Mouse (Mus musculus) T-helper 17 cell (primary cell): ENCODE measurements at regions not wholly inside any gene's neighbourhood (a gene's known extent, or its start where the extent isn't known, plus 50 kb on each side); places are given as distances from the start of the nearest gene placed in this dataset.

Source experiments
- in situ Hi-C, 2 experiments: fragments of 300-600 bp; cut with MboI, MseI; formaldehyde crosslinking; loops; 1 replicate in 1 of 2; 2 replicates in 1 of 2; pipeline ENCODE4 v1.15.1; 2025; ENCODE audit warnings: high pct_unique_total_duplicates in 2 of 2

DNA sequence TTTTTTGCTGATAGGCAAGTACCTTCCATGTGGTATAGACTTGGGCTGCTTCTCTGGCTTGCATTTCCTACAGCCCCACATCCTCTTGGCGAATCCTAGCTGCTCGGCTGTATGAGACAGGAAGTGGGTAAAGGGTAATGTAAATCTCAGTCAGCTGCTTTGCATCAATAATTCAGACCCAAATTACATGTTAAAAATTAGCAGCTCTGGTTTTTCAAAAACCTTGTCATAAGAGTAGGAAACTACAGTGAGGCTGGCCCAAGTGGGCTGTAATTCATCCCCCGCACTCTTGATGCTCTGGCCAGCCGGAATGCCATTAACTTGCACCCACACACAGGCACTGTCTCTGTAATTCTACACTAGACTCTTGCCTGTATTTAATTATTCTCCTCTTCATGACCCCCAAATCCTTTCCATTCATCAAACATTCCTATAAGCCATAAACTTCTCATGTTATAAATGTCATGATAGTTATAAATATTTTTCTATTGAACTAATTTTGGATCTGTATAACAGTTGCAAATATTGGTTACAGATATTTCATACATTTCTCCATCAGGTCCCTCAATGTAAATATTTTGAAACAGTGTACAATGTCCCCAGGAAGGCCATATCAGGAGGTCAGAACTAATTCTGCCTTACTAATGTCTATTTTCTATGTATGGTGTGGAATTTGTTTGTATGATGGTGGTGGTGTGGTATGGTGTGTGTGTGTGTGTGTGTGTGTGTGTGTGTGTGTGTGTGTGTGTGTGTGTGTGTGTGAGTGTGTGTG lies 261.0 kb upstream of the Cxadr start:
- in situ Hi-C loops: no loop called here

DNA sequence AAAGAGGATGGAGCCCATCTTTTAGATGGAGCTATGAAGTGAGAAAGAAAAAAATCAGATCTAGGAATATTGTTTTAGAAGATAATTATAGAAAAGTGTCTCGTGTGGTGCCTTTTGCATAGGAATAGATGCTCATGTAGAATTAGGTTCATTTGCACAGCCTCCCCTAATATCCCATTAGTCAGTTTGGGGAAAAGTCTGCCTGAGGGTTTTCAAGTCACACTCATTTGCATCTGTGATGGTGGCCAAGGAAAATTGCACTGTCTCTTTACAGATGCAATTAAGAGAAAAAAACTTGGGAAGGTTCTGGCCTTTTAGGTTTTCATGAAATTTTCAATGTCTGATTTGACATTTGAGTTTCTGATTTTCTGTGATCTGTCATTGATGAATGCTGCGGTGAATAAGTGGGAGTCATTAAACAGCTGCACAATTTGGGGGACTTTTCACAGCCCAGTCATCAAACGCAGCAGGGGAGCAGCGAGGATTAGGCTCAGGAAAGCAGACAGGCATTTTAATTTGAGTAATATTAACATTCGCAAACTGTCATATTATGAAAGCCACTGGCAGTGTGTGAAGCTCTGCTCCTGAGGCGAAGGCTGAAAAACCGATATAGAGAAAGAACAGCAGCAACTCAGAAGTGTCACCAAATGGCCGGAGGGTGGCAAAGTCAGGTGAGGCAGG lies 281.5 kb upstream of the Cxadr start:
- in situ Hi-C loops: no loop called here

DNA sequence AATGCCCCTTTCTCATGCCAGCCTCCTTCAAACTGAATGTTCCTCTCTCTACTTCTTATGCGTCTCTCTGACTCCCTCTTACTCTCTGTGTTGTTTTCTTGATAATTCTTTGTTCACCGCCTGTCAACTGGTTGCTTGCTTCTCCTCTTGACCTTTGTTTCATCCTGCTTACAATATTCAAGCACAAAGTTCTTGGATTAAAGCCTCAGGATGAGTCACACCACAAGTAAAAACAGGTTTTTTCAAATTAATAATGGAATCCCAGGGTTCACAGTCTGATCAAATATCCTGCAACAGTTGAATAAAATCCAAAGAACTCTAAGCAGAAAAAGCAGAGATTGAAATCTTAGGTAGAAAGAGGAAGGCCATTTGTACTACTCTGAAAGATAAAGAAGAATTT lies 285.9 kb upstream of the Cxadr start:
- in situ Hi-C loops: no loop called here

DNA sequence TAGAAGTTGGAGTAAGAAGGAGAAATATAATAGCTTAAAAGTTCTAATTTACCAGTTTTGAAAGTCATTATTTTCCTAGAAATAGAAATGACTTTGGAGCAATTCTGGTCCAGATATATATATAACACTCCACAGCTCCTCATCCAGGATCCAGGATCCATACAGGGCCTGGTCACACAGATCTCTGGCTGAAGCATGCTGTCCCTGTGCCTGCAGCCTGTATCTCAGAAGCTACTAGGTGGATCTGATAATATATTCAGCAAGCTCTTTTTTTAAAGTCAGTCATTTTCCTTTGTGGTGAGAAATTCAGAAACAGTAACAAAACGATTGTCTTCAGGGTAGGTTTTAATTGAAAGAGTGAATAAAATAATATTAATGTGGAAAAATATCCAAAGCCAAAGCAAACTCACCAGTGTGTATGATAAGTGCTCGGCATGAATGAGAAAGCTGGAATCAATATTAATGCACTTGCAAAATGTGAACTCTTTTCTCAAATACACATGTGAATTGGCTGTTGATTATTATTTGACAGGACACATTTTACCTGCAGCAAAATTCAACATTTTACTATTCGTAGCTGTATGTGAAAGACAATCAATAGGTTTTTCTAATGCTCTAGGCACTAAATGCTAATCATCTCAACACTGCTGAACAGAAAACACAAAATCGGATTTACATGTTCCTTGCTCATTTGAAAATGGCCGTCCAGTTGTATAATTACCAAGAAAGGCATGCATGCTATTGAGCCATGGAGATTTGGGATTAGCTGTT lies 288.1 kb upstream of the Cxadr start:
- in situ Hi-C loops: no loop called here

DNA sequence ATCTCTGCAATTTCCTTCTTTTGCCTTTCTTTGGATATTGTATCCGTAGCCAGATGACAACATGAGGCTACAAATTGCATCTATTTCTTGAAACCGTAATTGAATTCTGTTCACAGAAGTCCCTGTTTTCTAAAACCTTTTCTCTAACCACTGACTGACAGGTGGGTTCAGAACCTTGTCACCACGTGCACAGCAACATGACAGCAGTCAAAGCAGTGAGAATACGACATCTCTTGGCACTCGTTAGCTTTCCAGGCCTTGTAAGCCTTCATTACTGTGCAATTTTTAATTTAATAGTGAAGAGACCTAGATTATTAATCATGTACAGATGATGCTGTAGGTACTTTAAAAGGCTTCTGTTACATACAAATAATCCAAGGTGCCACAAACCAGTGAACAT lies 297.3 kb upstream of the Cxadr start:
- in situ Hi-C loops: no loop called here

DNA sequence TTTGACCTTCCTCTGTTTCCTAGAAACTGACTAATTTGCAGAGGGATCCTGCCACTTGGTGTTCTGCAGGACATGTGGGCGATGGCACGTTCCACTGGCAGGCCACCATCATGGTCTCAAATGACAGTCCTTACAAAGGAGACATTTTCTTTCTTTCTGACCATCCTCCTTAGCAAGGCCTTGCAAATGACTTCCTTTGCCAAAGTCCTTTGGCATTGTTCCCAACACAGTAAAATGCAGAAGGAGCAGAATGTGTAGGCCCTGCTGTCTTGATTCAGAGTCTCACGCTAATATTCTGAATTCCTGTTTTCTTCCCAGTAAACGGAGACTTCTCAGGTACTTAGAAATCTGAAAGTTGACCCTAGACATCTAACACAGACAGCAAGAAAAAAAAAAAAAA lies 308.3 kb upstream of the Cxadr start:
- in situ Hi-C loops: no loop called here

DNA sequence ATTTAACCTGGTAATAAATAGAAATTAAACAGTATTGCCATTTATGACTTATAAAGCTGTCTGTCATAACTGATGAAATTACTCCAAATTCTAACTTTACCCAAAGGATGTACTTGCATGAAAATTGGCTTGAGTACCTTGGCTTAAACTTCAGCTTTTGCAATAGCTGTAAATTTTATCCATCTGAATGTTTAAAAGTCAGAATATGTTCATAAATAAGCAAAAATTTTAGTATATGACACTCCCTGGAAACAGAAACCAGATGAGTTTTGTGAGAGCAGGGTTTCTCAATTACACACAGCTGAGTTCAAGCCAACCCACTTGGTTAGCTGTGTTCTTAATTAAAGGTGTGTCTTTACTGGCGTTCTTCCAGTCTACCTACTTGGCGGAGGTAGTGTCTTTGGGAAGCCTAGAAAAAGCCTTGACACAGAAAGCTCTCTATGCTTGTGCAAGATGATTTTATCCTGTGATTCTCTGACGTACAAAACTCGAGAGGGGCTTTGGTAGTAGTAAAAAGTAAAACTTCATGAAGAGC lies 311.4 kb upstream of the Cxadr start:
- in situ Hi-C loops: no loop called here

DNA sequence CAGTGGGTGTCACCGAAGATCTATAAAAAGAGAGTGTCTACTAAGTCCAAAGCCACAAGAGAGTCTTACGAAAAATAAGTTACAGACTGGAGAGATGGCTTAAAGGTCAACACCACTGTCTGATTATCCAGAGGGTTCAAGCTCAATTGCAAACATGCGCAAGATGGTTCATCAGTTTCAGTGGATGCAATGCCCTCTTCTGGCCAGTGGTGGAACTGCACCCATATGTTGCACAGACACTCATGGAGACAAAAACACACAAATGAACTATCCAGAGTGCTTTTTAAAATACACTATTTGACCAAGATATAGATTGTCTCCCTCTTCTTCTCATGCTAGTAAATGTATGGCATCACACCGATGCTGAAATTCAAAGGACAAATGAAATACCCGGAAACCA lies 312.1 kb upstream of the Cxadr start:
- in situ Hi-C loops: no loop called here

DNA sequence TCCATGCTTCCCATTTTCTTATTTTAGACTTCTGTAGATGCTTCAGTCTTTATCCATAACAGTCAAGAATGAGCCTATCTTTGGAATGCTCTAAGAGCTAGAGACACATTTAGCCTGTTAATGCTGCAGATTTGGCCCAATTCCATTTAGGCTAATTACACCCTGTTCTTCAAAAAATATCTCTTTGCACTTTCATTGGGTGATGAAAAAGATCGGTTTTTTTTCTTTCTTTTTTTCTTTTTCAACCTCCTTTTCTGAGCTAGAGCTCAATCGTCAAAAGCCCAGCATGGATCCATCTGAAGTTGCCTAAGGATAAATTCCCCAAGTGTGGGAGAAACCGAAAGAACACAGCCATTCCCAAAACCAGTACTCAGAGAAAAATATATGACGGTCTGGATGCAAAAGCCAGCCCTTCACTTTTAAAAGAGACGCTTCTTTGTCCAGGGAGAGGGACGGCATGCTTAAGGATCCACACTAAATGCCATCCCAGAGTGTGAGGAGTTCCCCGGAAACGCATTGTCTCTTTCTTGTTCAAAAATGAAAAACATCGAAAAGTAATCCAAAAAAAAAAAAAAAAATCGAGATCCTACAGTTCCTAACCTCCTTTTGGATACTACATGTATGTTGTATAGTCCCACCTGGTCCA lies 314.3 kb upstream of the Cxadr start:
- in situ Hi-C loops: no loop called here

DNA sequence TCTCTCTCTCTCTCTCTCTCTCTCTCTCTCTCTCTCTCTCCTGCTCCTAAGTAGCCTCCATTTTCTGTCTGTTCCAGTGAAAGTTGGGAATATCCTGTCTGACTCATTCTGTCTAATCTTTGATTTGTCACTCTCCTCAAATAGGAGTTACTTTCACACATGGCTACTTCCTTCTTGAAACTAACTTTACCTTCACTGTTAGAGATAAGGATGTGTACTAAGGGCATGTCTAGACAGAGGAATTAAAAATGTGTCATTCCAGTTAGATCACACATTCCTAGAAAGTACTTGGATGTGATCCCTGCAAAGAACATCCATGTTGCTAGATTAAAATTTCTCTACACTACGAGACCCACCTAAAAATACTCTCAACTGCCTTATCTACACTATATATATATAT lies 346.9 kb upstream of the Gm11146 start:
- in situ Hi-C loops: loop anchor here in 1 of 2 experiments (10.0 kb wide), 1 partner anchor 294 kb away; no protein-coding TSS in a partner anchor

DNA sequence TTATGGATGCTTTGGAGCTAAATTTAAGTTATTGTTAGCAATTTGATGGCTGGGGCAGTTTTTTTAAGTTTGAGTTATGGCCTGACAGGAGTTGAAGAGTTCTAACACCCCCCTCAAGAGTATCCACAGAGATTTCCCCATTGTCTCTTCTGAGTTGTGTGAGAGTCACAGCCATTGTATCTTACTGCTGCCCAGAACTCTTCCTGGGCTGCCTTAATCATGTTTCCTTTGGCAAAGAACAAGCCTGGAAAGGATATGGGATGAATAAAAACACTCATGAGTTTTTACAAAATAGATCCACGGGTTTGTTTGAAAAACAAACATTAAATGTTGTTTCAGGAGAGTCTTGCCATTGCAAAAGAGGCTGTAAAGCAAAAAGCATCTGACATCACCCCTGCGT lies 343.5 kb upstream of the Gm11146 start:
- in situ Hi-C loops: loop anchor here in 1 of 2 experiments (10.0 kb wide), 1 partner anchor 291 kb away; no protein-coding TSS in a partner anchor

DNA sequence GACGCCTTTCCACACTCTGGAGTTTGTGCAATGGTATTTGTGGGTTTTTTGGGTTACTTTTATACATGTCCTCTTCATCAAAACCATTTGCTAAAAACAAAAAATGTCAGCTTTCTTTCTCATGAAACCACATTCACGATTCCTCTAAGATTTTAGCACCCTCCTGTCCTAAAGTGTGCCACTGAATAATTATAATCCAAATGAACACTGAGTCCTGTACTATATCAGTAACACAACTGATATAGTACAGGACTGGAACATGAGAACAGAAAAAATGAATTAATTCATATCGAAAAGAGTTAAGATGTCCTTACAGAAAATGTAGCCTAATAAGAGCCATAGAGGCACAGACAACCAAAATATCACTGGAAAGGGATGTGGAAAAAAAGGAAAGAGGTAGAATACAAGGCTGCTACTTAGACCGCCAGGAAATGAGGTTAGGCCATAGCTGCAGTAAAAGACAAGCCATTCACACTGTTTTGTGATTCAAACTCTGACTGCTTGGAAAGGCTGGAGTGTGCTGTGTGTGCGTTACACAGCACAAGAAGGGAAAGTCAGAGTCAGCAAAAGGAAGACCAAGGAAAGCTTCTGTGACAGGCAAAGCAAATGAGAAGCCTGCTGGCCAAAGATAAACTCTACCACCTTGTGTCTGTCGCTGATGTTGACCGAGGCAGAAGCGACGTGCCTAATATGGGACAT lies 329.3 kb upstream of the Gm11146 start:
- in situ Hi-C loops: no loop called here

DNA sequence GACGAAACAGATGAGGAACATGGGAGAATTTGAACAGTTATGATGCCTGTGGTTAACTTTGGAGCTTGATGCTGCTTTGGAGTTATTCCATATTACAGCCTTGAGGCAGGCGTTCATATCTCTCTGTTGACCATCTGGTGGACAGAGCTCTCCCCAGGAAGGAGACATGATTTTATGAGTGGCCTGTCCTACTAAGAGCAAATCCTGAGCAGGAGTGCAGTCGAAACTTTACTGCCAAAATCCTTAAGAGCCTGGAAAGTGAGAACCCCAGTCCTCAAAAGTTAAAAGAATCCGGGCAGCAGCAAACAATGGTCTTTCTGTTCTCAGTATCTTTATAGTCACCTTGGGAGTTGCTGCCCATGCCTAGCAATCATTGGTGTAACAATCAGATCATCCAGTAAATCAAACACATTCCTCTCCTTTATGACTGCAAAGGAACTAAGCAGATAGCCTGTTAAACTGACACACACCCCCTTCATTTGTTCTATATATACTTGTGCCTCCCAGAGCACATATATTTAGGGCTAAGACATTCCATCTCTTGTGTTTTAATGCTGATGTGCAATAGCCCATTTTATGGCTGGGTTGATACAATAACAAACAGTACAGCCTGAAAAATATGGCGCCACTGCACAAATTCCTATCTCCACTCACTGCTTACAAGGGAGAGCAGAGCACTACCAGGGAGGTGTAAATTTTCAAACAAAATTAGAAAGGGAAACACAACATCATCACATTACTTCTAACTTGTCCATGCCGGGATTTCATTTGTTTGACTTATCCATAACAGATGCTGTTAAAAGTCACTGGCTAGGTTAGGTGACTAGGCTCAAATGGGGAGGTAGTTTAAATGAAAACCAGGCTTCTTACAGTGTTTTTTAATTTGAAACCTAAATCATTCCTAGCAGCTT lies 312.5 kb upstream of the Gm11146 start:
- in situ Hi-C loops: no loop called here

DNA sequence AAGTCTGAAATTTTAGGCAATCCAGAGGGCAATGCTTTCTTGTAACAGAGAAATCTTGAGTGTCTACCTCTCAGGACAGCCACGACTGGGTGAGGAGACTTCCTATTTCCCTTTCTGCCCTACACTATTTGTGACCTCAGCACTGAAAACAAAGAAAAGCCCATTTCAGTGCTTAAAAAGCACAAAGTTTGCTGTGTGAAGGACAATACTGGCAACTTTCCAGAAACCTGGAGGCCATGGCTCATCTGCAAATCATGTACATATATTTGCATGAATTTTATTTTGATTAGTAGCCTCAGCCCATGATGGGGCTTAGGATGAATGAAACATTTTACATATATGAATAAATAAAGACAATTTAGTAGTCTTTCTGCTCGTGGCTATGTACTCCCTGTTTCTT lies 292.4 kb upstream of the Gm11146 start:
- in situ Hi-C loops: no loop called here

DNA sequence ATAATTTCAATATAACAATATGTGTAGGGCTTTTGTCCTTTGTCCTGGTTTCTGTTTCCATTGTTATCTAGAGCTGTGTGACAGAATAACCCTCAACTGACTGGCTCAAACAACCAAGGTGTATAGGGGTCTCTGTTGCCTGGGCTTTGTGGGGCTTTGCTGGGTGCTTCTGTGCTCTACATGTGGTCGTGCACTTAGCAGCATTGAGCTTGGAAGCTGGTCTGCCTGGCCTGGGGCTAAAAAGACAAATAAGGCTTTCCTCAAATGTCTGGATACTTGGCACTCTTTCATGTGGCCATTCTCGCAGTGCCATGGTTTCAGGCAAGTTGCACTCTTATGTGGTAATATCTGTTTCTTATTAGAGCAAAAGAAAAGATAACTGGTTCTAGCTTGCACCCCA lies 291.8 kb upstream of the Gm11146 start:
- in situ Hi-C loops: no loop called here

DNA sequence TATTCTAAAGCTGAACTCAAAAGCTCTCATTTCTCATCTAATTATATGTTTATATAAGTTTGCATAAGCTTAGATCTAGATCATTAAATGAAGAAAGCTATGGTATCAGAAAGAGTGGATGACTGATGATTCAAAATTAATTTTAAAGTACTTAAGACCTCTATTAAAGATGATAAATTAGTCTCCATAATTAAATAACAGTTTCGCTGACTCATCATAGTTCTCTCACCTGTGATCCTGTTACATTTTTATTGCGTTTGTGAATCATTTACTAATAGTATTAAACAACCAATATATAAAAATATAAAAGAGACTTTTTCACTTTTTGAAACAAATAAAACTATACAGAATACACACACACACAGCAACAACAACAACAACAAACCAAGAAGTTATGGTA lies 290.8 kb upstream of the Gm11146 start:
- in situ Hi-C loops: no loop called here

DNA sequence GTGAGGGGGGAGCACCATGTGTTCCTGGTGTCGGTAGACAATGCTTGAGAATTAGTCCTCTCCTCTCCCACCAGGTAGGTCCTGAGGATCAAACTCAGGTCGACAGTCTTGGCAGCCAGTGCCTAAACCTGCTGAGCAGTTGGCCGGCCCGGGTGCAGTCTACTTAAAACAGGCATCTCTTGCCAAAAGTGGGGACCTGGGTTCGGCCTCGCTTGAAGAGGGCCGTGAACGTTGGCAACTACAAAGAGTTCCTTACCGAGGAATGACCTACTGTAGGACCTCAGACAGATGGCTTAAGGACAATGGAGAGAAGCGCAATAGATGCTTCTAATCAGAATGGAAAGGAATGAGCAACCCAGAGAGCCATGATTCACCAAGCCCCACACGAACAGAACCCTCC lies 287.5 kb upstream of the Gm11146 start:
- in situ Hi-C loops: no loop called here

DNA sequence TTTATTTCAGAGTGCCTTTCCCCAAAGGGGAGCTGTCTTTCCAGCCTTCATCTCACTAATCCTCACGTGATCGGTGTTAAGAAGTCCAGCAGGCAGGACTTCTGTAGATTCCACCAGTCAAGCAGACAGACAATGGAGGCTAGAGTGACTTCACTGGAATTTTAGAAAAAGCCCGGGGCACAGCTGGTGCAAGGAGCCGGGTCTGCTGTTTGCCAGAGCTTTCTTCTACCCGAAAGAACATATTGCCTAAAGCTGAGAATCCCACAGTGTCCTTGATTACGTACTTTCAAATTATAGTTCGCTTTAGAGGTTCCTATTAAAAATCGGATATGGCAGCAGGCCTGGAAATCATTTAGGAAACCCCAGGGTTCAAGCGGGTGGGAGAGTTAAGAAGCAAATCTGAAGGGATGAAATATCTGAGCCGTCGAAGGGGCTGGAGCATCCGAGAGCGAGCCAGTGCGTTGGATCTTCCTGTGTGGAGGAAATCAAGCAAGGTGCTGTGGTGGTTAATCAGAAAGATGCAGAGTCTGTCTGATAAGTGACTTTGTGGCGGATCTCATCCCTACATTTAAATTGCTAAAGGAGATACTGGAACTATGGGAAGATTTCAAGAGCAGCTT lies 283.3 kb upstream of the Gm11146 start:
- in situ Hi-C loops: no loop called here

DNA sequence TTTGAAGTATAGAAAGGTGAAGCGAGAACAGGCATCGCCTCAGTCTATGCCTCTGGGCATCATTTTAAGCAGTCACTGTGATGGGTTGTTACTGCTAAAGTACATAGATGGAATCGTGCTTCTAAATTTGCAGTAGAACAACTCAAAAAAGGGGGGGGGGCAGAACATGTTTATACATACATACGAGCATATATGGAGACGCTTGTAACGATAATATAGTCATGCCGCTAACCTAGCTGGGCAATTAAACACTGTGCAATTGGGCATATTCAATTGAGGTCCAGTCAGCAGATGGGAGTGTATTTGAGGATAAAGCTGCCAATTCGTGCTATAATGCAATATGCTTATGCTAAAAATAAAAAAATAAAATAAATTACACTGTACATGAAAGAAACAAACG lies 282.6 kb upstream of the Gm11146 start:
- in situ Hi-C loops: no loop called here

DNA sequence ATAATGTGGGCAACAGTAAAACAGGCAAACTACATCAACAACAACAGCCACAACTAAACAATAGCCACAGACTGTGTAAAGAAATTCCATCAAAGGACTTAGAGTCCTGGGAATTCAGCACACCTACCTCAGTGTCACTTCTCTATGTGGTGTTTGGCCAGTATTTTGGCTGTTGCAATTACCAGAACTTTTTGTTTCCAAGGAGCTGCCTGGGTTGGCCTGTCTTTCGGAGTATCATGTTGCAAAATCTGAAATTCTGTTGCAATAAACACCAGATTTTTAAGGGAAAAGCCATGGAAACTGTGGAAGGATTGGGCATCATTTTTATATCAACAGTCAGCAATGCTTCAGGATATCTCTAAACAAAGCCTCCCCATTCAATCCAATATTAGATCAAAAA lies 275.1 kb upstream of the Gm11146 start:
- in situ Hi-C loops: no loop called here
